Mouse (Mus musculus): ENCODE measurements around the gene Krt79. TPM values are rescaled to one million over a fixed set of nuclear protein-coding genes. Genes with fewer than 3 reads are reported as not detected.

Gene Krt79
- 3.8 and 3.9 TPM in 2 replicates for polyA plus RNA-seq (2012; rRNA removed)

DNA sequence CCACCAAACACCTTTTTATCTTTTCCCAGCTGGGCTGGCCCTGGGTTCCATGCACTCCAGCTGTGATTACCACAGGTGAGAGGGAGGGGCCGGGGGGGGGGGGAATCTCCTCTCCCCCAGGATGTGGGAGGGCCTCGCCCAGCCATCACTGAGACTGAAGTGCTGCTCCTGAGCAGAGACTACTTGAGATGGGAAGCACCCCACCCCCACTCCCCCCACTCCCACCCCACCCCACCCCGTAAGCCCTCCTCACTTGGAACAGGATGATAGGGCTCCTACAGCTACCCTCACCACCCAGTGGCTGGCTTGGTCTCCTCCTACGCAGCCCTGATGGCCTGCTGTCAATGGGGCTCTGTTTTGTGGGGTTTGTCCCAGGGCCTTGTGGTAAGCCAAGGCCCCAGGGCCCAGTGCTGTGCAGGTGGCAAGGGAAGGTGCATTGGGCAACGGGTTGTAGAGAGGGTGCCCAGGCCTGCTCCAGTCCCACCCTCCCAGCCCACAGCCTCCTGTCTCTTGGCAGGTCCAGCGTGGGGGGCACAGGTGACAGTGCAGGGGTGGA lies at the start of gene Krt79:
Krt79 (minus strand) TSS at position 51 of the 556 bp plus-strand sequence.

DNA sequence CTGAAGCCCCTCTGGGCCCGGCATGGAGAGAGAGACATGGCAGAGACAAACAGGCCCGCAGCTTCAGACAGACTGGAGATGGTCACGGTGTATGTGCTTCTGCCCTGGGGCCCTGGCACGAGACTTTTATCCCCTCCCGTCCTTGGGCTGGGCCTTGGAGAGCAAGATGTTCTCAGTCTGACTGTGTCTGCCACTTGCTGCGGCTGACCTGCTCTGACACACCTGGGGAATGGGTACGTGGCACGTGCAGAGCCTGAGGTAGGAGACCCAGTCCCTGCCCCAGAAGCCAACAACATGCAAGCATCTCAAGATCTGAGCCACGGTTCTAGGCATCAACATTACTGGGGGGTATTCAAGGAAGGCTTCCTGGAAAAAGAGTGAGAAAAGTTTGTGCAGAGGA lies 14.1 kb upstream of the Krt79 start, which contains the start of gene Krt78:
Krt78 (minus strand) TSS at position 101 of the 400 bp plus-strand sequence.

DNA sequence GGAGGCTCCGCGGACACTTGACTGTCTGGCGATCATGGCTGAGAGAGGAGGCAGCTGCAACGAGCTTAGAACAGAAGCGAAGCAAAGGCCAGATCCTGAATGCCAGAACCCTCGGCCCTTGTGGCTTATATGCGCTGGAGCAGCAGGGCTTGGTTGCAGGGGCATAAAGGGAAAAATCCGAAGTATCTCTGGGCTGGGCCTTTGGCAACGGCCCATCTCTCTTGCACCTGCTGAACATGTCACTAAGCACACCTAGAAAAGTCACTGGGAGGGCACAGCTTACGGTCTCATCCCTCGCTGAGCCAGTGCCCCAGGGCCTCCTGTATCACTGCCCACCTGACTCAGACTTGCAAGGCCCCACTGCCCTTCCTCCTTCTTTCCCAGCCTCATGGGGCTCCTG lies 15.5 kb downstream of the Krt79 start, which contains the start of gene Krt4:
Krt4 (minus strand) TSS at position 101 of the 400 bp plus-strand sequence.

DNA sequence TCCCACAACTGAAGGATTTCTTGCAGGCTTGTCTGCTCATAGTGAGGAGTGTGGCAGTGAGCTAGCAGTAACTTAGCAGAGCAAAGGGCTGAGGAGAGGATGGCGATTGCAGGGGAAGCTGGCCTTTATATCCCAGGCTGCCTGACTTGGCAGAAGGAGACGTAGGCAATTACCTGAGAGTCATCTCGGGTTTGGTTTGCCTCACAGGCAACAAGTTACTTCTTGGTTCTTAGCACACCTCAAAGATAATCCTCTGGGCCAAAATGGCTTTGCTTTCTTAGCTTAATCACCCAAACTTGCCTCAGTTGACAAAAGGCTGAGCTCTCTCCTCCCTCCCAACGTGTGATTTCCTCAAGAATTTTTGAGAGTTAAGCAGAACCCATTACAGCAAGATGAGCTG lies 47.3 kb downstream of the Krt79 start, which contains the start of gene Krt76:
Krt76 (minus strand) TSS at position 101 of the 400 bp plus-strand sequence.

Other genes with a start within 250 kb of the Krt79 start
- gene Krt6a, start 246.0 kb downstream of the Krt79 start, polyA plus RNA-seq (2012; rRNA removed), result 10.0 and 18.7 TPM in 2 replicates
- gene Krt5, start 227.4 kb downstream of the Krt79 start, polyA plus RNA-seq (2012; rRNA removed), result 106 and 147 TPM in 2 replicates
- not detected in 2 replicates for gene Krt71, start 197.2 kb downstream of the Krt79 start, polyA plus RNA-seq (2012; rRNA removed)
- gene Krt72, start 153.9 kb downstream of the Krt79 start, polyA plus RNA-seq (2012; rRNA removed), result not detected in 2 replicates
- gene Krt73, start 138.0 kb downstream of the Krt79 start, polyA plus RNA-seq (2012; rRNA removed), result not detected in 2 replicates
- not detected in 2 replicates for gene Krt2, start 122.2 kb downstream of the Krt79 start, polyA plus RNA-seq (2012; rRNA removed)
- 315 and 333 TPM in 2 replicates for gene Krt1, start 89.5 kb downstream of the Krt79 start, polyA plus RNA-seq (2012; rRNA removed)
- gene Krt77, start 70.6 kb downstream of the Krt79 start, polyA plus RNA-seq (2012; rRNA removed), result 0.04 and 0.05 TPM in 2 replicates
- 0.50 and 0.67 TPM in 2 replicates for gene Krt76, start 47.4 kb downstream of the Krt79 start, polyA plus RNA-seq (2012; rRNA removed)
- gene Krt4, start 15.6 kb downstream of the Krt79 start, polyA plus RNA-seq (2012; rRNA removed), result 456 and 601 TPM in 2 replicates
- gene Krt78, start 14.0 kb upstream of the Krt79 start, polyA plus RNA-seq (2012; rRNA removed), result 11.4 and 15.9 TPM in 2 replicates
- gene Krt8, start 64.2 kb upstream of the Krt79 start, polyA plus RNA-seq (2012; rRNA removed), result 1,182 and 1,269 TPM in 2 replicates
- gene Krt18, start 87.9 kb upstream of the Krt79 start, polyA plus RNA-seq (2012; rRNA removed), result 248 and 336 TPM in 2 replicates
- gene Eif4b, start 133.4 kb upstream of the Krt79 start, polyA plus RNA-seq (2012; rRNA removed), result 14.5 and 19.1 TPM in 2 replicates
- gene Tns2, start 160.1 kb upstream of the Krt79 start, polyA plus RNA-seq (2012; rRNA removed), result 67.8 and 68.1 TPM in 2 replicates
- gene Spryd3, start 195.9 kb upstream of the Krt79 start, polyA plus RNA-seq (2012; rRNA removed), result 31.6 and 32.7 TPM in 2 replicates
- gene Igfbp6, start 204.0 kb upstream of the Krt79 start, polyA plus RNA-seq (2012; rRNA removed), result 38.2 and 48.3 TPM in 2 replicates
- 8.3 and 10.1 TPM in 2 replicates for gene Soat2, start 210.2 kb upstream of the Krt79 start, polyA plus RNA-seq (2012; rRNA removed)